Mouse (Mus musculus): ENCODE results near the gene Garnl3. TPM values are rescaled to one million over a fixed set of nuclear protein-coding genes. Genes with fewer than 3 reads are reported as not detected.

The Garnl3 gene
- total RNA-seq, 1 experiment: 8.5 TPM

GRCm38 (mm10) chr2:33177443-33178242, 46.2 kb upstream of the Garnl3 start:
- no peaks in the 10 kb centered on the region for H3K9me3 ChIP-seq (ENCODE audit: control insufficient read depth, insufficient read depth, low read depth, low read length)
- DNase-seq (ENCODE audit: low read depth, low spot score): no peak
- no peak overlapping the region for H3K9ac ChIP-seq (ENCODE audit: insufficient read depth, low read depth, low read length, poor library complexity, severe bottlenecking)

GRCm38 (mm10) chr2:33176921-33177320, 45.5 kb upstream of the Garnl3 start:
- peaks cover 0 to 8% of the 10 kb centered on the region in 2 experiments; a peak in 2 of 4 replicates for H3K4me1 ChIP-seq (ENCODE audit: control insufficient read depth in 2 of 2, insufficient read depth in 2 of 2, low read length in 2 of 2, poor library complexity in 1 of 2)
- in situ Hi-C loops (cut with MboI; ENCODE audit: low sequenced_read_pairs in 2 of 2, unreplicated experiment in 2 of 2): no loop called here
- no peaks in the 10 kb centered on the region for H3K9me3 ChIP-seq (ENCODE audit: control insufficient read depth, insufficient read depth, low read depth, low read length)
- no peaks in the 10 kb centered on the region for H3K36me3 ChIP-seq (ENCODE audit: control insufficient read depth, insufficient read depth, low read length, poor library complexity, severe bottlenecking)
- TF ChIP-seq CHD2 (IDR thresholded peaks at IDR 0.05; ENCODE audit: low read depth, low read length): no peak
- TF ChIP-seq MAFK (IDR thresholded peaks at IDR 0.05; ENCODE audit: insufficient read depth, low read depth, low read length): no peak
- no peak for TF ChIP-seq ZNF384 (IDR thresholded peaks at IDR 0.05; ENCODE audit: low read depth, low read length)
- TF ChIP-seq HCFC1 (IDR thresholded peaks at IDR 0.05; ENCODE audit: borderline replicate concordance, insufficient read depth, low read length): no peak
- no peak for TF ChIP-seq ZC3H11A (IDR thresholded peaks at IDR 0.05; ENCODE audit: borderline replicate concordance, low read depth, low read length)
- DNase-seq (ENCODE audit: low read depth, low spot score): no peak
- H3K4me3 ChIP-seq (ENCODE audit: insufficient read depth in 1 of 2, low read depth in 1 of 2, low read length in 2 of 2, poor library complexity in 1 of 2, severe bottlenecking in 1 of 2): no peak overlapping the region
- H3K27ac ChIP-seq (ENCODE audit: insufficient read depth, low read depth, low read length, poor library complexity, severe bottlenecking): no peak overlapping the region
- H3K9ac ChIP-seq (ENCODE audit: insufficient read depth, low read depth, low read length, poor library complexity, severe bottlenecking): no peak overlapping the region

More at GRCm38 (mm10) chr2:33177443-33178242, 46.2 kb upstream of the Garnl3 start:
- Histone ChIP-seq H3K4me1 (ENCODE audit: control insufficient read depth in 2 of 2, insufficient read depth in 2 of 2, low read length in 2 of 2, poor library complexity in 1 of 2) (peaks cover 0 to 8% of the 10 kb centered on the region in 2 experiments; a peak in 2 of 4 replicates), H3K4me3 (ENCODE audit: insufficient read depth in 1 of 2, low read depth in 1 of 2, low read length in 2 of 2, poor library complexity in 1 of 2, severe bottlenecking in 1 of 2) (no peak overlapping the region), H3K27ac (ENCODE audit: insufficient read depth, low read depth, low read length, poor library complexity, severe bottlenecking) (no peak overlapping the region), H3K36me3 (ENCODE audit: control insufficient read depth, insufficient read depth, low read length, poor library complexity, severe bottlenecking) (no peaks in the 10 kb centered on the region)
- in situ Hi-C loops (cut with MboI; ENCODE audit: low sequenced_read_pairs in 2 of 2, unreplicated experiment in 2 of 2): no loop called here
- TF ChIP-seq ZC3H11A (IDR thresholded peaks at IDR 0.05; ENCODE audit: borderline replicate concordance, low read depth, low read length) (no peak), ZNF384 (IDR thresholded peaks at IDR 0.05; ENCODE audit: low read depth, low read length) (no peak), HCFC1 (IDR thresholded peaks at IDR 0.05; ENCODE audit: borderline replicate concordance, insufficient read depth, low read length) (no peak), MAFK (IDR thresholded peaks at IDR 0.05; ENCODE audit: insufficient read depth, low read depth, low read length) (no peak), CHD2 (IDR thresholded peaks at IDR 0.05; ENCODE audit: low read depth, low read length) (no peak)

- no peaks in the 10 kb centered on the region for H3K9me3 ChIP-seq (ENCODE audit: control insufficient read depth, insufficient read depth, low read depth, low read length)
- no peak overlapping the region for H3K27ac ChIP-seq (ENCODE audit: insufficient read depth, low read depth, low read length, poor library complexity, severe bottlenecking)
- H3K9ac ChIP-seq (ENCODE audit: insufficient read depth, low read depth, low read length, poor library complexity, severe bottlenecking): no peak overlapping the region
- in situ Hi-C loops (cut with MboI; ENCODE audit: low sequenced_read_pairs in 2 of 2, unreplicated experiment in 2 of 2): no loop called here
- no peak overlapping the region for H3K4me3 ChIP-seq (ENCODE audit: insufficient read depth in 1 of 2, low read depth in 1 of 2, low read length in 2 of 2, poor library complexity in 1 of 2, severe bottlenecking in 1 of 2)
- peaks cover 0 to 8% of the 10 kb centered on the region in 2 experiments; a peak in 2 of 4 replicates for H3K4me1 ChIP-seq (ENCODE audit: control insufficient read depth in 2 of 2, insufficient read depth in 2 of 2, low read length in 2 of 2, poor library complexity in 1 of 2)
- H3K36me3 ChIP-seq (ENCODE audit: control insufficient read depth, insufficient read depth, low read length, poor library complexity, severe bottlenecking): no peaks in the 10 kb centered on the region
- no peak for DNase-seq (ENCODE audit: low read depth, low spot score)
- TF ChIP-seq MAFK (IDR thresholded peaks at IDR 0.05; ENCODE audit: insufficient read depth, low read depth, low read length): no peak
- no peak for TF ChIP-seq ZNF384 (IDR thresholded peaks at IDR 0.05; ENCODE audit: low read depth, low read length)
- TF ChIP-seq CHD2 (IDR thresholded peaks at IDR 0.05; ENCODE audit: low read depth, low read length): no peak
- TF ChIP-seq HCFC1 (IDR thresholded peaks at IDR 0.05; ENCODE audit: borderline replicate concordance, insufficient read depth, low read length): no peak
- no peak for TF ChIP-seq ZC3H11A (IDR thresholded peaks at IDR 0.05; ENCODE audit: borderline replicate concordance, low read depth, low read length)
Measured at GRCm38 (mm10) chr2:33176516-33176915, 45.1 kb upstream of the Garnl3 start.

GRCm38 (mm10) chr2:33173686-33174085, 42.2 kb upstream of the Garnl3 start:
- no peak overlapping the region for H3K27ac ChIP-seq (ENCODE audit: insufficient read depth, low read depth, low read length, poor library complexity, severe bottlenecking)
- no peak overlapping the region for H3K4me3 ChIP-seq (ENCODE audit: insufficient read depth in 1 of 2, low read depth in 1 of 2, low read length in 2 of 2, poor library complexity in 1 of 2, severe bottlenecking in 1 of 2)
- TF ChIP-seq CHD2 (IDR thresholded peaks at IDR 0.05; ENCODE audit: low read depth, low read length) (no peak), HCFC1 (IDR thresholded peaks at IDR 0.05; ENCODE audit: borderline replicate concordance, insufficient read depth, low read length) (no peak), ZC3H11A (IDR thresholded peaks at IDR 0.05; ENCODE audit: borderline replicate concordance, low read depth, low read length) (no peak), MAFK (IDR thresholded peaks at IDR 0.05; ENCODE audit: insufficient read depth, low read depth, low read length) (no peak)
- no peaks in the 10 kb centered on the region for H3K9me3 ChIP-seq (ENCODE audit: control insufficient read depth, insufficient read depth, low read depth, low read length)
- H3K36me3 ChIP-seq (ENCODE audit: control insufficient read depth, insufficient read depth, low read length, poor library complexity, severe bottlenecking): no peaks in the 10 kb centered on the region
- peaks cover 0 to 2% of the 10 kb centered on the region in 2 experiments; a peak in 1 of 4 replicates for H3K4me1 ChIP-seq (ENCODE audit: control insufficient read depth in 2 of 2, insufficient read depth in 2 of 2, low read length in 2 of 2, poor library complexity in 1 of 2)
- H3K9ac ChIP-seq (ENCODE audit: insufficient read depth, low read depth, low read length, poor library complexity, severe bottlenecking): no peak overlapping the region
- in situ Hi-C loops (cut with MboI; ENCODE audit: low sequenced_read_pairs in 2 of 2, unreplicated experiment in 2 of 2): no loop called here
- no peak for DNase-seq (ENCODE audit: low read depth, low spot score)

Measured in ES-E14 (cell line).